Mouse (Mus musculus): Measurements from ENCODE around the gene Nisch.

- TF ChIP-seq CTCF (IDR thresholded peaks at IDR 0.05; ENCODE audit: control insufficient read depth, insufficient read depth, insufficient read length) (no peak), USF1 (IDR thresholded peaks at IDR 0.05; ENCODE audit: low read depth) (no peak), MAX (IDR thresholded peaks at IDR 0.05) (no peak), FOSL1 (IDR thresholded peaks at IDR 0.05; ENCODE audit: insufficient read depth, low read length, poor library complexity, severe bottlenecking) (no peak), MYOG (IDR thresholded peaks at IDR 0.05; ENCODE audit: control insufficient read depth, extremely low read depth, insufficient read length) (no peak)
These were observed 43.8 kb downstream of the Nisch start for GRCm38 (mm10) chr14:31172781-31173455.
